Mouse (Mus musculus): Measurements from ENCODE around the gene Krt34. TPM values are rescaled to one million over a fixed set of nuclear protein-coding genes. Genes with fewer than 3 reads are reported as not detected.

The Krt34 gene
- polyA plus RNA-seq, 1 experiment = not detected

DNA sequence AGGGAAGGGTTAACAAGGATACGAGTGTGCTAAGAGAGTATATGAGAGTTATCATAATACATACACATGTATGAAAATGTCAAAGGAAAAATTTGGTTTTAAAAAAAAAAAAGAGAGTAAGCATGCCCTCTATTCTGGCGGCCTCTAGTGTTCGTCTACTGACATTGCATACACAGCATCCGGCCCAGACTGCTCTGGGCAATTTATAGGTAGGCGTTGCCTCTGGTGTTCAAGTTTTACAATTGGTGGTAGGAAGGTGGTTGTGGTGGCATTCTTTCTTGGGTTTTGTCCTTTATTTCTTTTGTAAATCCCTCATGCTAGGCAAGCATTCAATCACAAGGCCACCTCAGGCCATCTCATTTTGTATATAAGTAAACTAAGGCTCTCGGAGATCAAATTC is 36.5 kb downstream of the Krt34 start:
- DNase-seq (ENCODE audit: low read depth) = no peak

DNA sequence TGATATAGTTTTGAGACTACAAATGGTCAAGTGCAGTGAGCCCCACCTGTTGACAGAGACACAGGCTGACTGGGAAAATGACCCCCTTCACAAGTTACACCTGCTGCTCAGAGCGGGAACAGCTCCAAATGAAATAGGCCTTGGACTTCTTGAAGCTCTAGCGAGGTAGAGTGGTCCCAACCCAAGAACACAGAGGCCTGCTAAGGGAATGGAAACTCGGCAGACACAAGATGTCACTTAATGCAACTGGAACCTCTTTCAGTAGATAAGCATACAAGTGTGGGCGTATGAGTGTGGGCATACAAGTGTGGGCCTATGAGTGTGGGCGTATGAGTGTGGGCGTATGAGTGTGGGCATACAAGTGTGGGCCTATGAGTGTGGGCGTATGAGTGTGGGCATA is 42.3 kb downstream of the Krt34 start:
- DNase-seq (ENCODE audit: low read depth) = no peak

DNA sequence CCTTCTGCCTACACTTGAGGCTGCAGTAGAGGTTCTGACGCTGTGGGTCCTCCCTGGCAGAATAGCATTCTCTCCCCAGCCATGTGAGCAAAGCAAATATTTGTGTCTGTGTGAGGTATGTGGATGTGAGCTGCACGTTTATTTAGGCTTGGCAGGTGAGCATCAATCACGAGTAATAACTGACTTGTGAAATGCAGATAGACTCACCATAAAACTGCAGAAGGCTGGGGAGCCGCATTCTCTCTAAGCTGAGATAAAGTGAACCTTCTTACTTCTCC is 47.0 kb downstream of the Krt34 start:
- DNase-seq (ENCODE audit: low read depth) = no peak

DNA sequence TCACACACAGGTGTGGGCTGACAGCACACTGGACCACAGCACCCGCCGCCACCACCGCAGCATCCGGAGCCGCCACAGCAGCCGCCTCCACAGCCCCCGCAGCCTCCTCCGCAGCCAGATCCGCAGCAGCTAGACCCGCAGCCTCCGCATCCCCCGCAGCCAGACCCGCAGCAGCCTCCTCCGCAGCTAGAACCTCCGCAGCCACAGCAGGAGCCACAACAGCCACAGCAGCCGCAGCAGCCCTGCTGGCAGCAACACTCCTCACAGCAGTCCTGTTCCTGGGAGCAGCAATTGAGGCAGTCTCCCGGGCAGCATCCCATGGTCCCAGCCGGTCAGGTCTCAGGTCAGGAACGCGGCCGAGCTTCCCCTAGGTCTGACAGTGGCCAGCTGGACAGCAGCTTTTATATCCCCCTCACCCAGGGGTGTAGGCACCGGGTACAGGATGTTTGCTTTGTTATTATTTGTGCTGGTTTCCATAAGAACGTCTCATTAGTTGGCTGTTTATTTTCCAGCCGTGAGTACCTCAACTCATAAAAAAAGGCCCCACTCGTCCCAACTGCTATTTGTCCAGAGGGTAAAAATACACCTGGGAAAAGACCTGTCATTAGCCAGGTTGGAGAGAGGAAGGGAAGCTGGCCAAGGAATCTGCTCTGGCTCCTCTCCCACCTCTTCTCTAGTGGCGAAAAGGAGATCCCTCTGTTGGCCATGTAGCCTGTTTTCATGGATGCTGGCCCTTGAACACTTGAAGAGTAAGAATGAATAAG is 47.6 kb downstream of the Krt34 start, which contains the start of gene Krtap17-1:
TSS of gene Krtap17-1 (minus strand) at position 375 of the 764 bp plus-strand sequence.
- no peak for DNase-seq (ENCODE audit: low read depth)

DNA sequence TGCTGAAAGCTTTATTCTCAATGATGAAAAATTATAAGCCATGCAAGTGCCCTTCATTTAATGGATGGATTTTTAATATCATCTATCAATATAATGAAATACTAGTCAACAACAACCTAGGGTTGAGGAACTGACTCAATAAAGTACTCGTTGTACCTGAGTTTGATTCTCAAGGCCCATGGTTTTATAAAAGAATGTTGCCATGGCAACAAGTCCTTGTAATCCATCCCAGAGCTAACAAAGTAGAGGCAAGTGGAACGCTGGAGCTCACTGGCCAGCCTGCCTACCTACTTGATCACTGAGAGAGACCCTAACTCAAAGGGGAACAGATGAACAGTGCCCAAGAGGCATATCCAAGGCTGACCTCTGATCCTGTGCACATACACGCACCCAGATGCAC is 50.8 kb downstream of the Krt34 start:
- no peak for DNase-seq (ENCODE audit: low read depth)

DNA sequence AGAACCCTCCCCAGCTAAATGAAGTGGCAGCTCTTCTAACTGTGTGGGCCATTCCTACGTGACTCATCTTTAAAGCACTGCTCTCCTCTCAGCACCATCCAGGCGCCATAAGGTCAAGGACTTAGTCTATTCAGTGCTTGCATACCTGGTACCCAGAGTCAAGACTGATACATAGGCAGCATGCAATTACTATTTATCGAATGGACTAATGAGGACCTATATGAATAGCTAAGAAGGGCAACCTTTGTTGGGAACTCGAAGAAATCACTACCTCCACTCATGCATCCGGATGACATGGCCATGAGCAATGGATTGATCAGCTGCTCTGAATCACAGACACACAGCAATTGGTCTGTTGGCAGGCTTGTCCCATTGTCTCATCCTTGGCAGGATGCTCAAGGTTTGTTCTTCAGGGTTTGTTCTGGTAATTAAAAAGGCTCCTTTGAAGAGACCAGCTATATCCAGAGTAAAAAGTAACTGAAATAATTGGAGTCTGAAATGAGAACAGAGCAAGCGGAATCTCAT is 51.4 kb downstream of the Krt34 start:
- no peak for DNase-seq (ENCODE audit: low read depth)

DNA sequence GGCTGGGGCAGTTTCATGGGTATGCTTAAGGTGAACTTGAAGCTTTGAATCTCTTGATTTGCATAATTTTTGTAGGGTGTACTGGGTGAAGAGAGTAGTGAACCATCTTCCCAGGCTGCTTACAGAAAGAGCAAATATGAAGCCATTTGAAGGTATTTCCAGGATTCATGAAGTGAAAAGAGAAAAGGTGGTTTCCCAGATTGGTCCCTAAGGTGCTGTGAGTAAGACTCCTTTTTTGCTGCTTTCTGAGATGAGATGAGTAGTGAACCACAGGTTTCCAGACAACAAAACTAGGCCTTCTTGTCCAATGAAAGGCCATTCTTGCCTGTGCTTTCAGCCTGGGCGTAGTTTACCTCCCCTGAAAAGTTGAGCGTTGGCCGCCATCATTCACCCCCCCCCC is 52.8 kb downstream of the Krt34 start:
- no peak for DNase-seq (ENCODE audit: low read depth)

Other genes starting within 250 kb of the Krt34 start
- gene Gm11596, start 248.1 kb downstream of the Krt34 start, polyA plus RNA-seq (2012; rRNA removed) = not detected in 2 replicates
- not detected in 2 replicates for gene Gm11569, start 242.6 kb downstream of the Krt34 start, polyA plus RNA-seq (2012; rRNA removed)
- not detected in 2 replicates for gene Gm11554, start 237.1 kb downstream of the Krt34 start, polyA plus RNA-seq (2012; rRNA removed)
- not detected in 2 replicates for gene Krtap4-13, start 231.7 kb downstream of the Krt34 start, polyA plus RNA-seq (2012; rRNA removed)
- not detected in 2 replicates for gene Gm11564, start 225.9 kb downstream of the Krt34 start, polyA plus RNA-seq (2012; rRNA removed)
- not detected in 2 replicates for gene 2300003K06Rik, start 203.5 kb downstream of the Krt34 start, polyA plus RNA-seq (2012; rRNA removed)
- gene Krtap4-16, start 189.9 kb downstream of the Krt34 start, polyA plus RNA-seq (2012; rRNA removed) = not detected in 2 replicates
- gene Gm11568, start 183.6 kb downstream of the Krt34 start, polyA plus RNA-seq (2012; rRNA removed) = not detected in 2 replicates
- gene Gm11559, start 177.1 kb downstream of the Krt34 start, polyA plus RNA-seq (2012; rRNA removed) = not detected in 2 replicates
- gene Krtap9-1, start 168.2 kb downstream of the Krt34 start, polyA plus RNA-seq (2012; rRNA removed) = not detected in 2 replicates
- gene Gm11567, start 162.4 kb downstream of the Krt34 start, polyA plus RNA-seq (2012; rRNA removed) = not detected in 2 replicates
- not detected in 2 replicates for gene Krtap31-1, start 133.6 kb downstream of the Krt34 start, polyA plus RNA-seq (2012; rRNA removed)
- gene Gm11565, start 126.8 kb downstream of the Krt34 start, polyA plus RNA-seq (2012; rRNA removed) = not detected in 2 replicates
- gene Krtap31-2, start 105.3 kb downstream of the Krt34 start, polyA plus RNA-seq (2012; rRNA removed) = not detected in 2 replicates
- not detected in 2 replicates for gene Krtap9-5, start 93.1 kb downstream of the Krt34 start, polyA plus RNA-seq (2012; rRNA removed)
- gene Krtap29-1, start 62.5 kb downstream of the Krt34 start, polyA plus RNA-seq (2012; rRNA removed) = not detected in 2 replicates
- gene Krtap16-1, start 55.0 kb downstream of the Krt34 start, polyA plus RNA-seq (2012; rRNA removed) = not detected in 2 replicates
- not detected in 2 replicates for gene Krtap17-1, start 47.6 kb downstream of the Krt34 start, polyA plus RNA-seq (2012; rRNA removed)
- 0.09 TPM in 1 of 2 replicates, not detected in the other for gene Krt33a, start 25.3 kb downstream of the Krt34 start, polyA plus RNA-seq (2012; rRNA removed)
- not detected in 2 replicates for gene Krt33b, start 11.7 kb downstream of the Krt34 start, polyA plus RNA-seq (2012; rRNA removed)
- gene Krt31, start 9.0 kb upstream of the Krt34 start, polyA plus RNA-seq (2012; rRNA removed) = 0.16 and 0.19 TPM in 2 replicates
- gene Krt32, start 46.7 kb upstream of the Krt34 start, polyA plus RNA-seq (2012; rRNA removed) = 0.71 and 3.7 TPM in 2 replicates
- 0.13 and 0.35 TPM in 2 replicates for gene Krt35, start 54.7 kb upstream of the Krt34 start, polyA plus RNA-seq (2012; rRNA removed)
- 0.63 and 1.0 TPM in 2 replicates for gene Krt36, start 64.1 kb upstream of the Krt34 start, polyA plus RNA-seq (2012; rRNA removed)
- gene Krt13, start 80.0 kb upstream of the Krt34 start, polyA plus RNA-seq (2012; rRNA removed) = not detected in 2 replicates
- 22.6 and 22.7 TPM in 2 replicates for gene Krt15, start 94.4 kb upstream of the Krt34 start, polyA plus RNA-seq (2012; rRNA removed)
- gene Krt19, start 107.1 kb upstream of the Krt34 start, polyA plus RNA-seq (2012; rRNA removed) = 181 and 213 TPM in 2 replicates
- 0.04 TPM in 1 of 2 replicates, not detected in the other for gene Krt9, start 151.7 kb upstream of the Krt34 start, polyA plus RNA-seq (2012; rRNA removed)
- 40.0 and 42.3 TPM in 2 replicates for gene Krt14, start 166.0 kb upstream of the Krt34 start, polyA plus RNA-seq (2012; rRNA removed)
- not detected in 2 replicates for gene Krt16, start 207.3 kb upstream of the Krt34 start, polyA plus RNA-seq (2012; rRNA removed)
- 2.4 and 2.9 TPM in 2 replicates for gene Krt17, start 219.5 kb upstream of the Krt34 start, polyA plus RNA-seq (2012; rRNA removed)
- not detected in 2 replicates for gene Krt42, start 228.3 kb upstream of the Krt34 start, polyA plus RNA-seq (2012; rRNA removed)